In genomic region chrX:96455149-96455548, GRCm38 (mm10) we compare ENCODE assay signal across 8 mouse cellular contexts. TPM values are rescaled to one million over a fixed set of nuclear protein-coding genes. Genes with fewer than 3 reads are reported as not detected.
DNase-seq lines count a peak whose midpoint lies in the region; ATAC-seq lines count a peak whose summit lies in the region.

TSS of gene Heph (plus strand) at chrX:96455359.

- DNase-seq in heart, adult 11 months: no peak
- peak; percentile 40 for DNase-seq in fat pad, adult 2 months (ENCODE audit: extremely low read depth, low read depth, low spot score)
- DNase-seq in thymus, postnatal 25 days: no peak
- DNase-seq in cerebellum, postnatal 25 days: no peak
- no peak for DNase-seq in left cerebral cortex, postnatal 4 days

- H3K4me3 ChIP-seq in heart, embryonic 12.5 days: peak within 1 kb of the TSS; percentile 44
- H3K4me3 ChIP-seq in kidney, embryonic 16.5 days (ENCODE audit: low read length): peak within 1 kb of the TSS; percentile 50
- H3K4me3 ChIP-seq in midbrain, embryonic 16.5 days (ENCODE audit: low read depth, low read length): 0 out of 2 replicates have a peak within 1 kb of the TSS, but pooled peaks have one; percentile 4

- no peak for ATAC-seq in heart, embryonic 12.5 days (ENCODE audit: insufficient number of reproducible peaks, low FRiP score)
- ATAC-seq in kidney, embryonic 16.5 days (ENCODE audit: low FRiP score, low TSS enrichment): peak; percentile 57; the same call in 1 of the 2 replicates
- ATAC-seq in midbrain, embryonic 16.5 days: no peak

- no peaks in the 10 kb centered on the region for H3K27me3 ChIP-seq in heart, embryonic 12.5 days (replicated peaks)
- H3K27me3 ChIP-seq in kidney, embryonic 16.5 days (ENCODE audit: insufficient read depth, low read length): no peaks in the 10 kb centered on the region
- no peaks in the 10 kb centered on the region for H3K27me3 ChIP-seq in midbrain, embryonic 16.5 days (ENCODE audit: control insufficient read depth, insufficient read depth, low read depth, low read length)

- H3K9me3 ChIP-seq in heart, embryonic 12.5 days (replicated peaks): no peaks in the 10 kb centered on the region
- H3K9me3 ChIP-seq in kidney, embryonic 16.5 days (ENCODE audit: low read length): no peaks in the 10 kb centered on the region
- H3K9me3 ChIP-seq in midbrain, embryonic 16.5 days (replicated peaks; ENCODE audit: control insufficient read depth, low read length, poor library complexity, severe bottlenecking): no peaks in the 10 kb centered on the region

- intact Hi-C loops in left cerebral cortex, postnatal 4 days (cut with DNase I): no loop called here

- no peak within 1 kb of the TSS for H3K9ac ChIP-seq in heart, embryonic 12.5 days
- H3K9ac ChIP-seq in kidney, embryonic 16.5 days (replicated peaks; ENCODE audit: low read length): peak within 1 kb of the TSS; percentile 65
- no peak within 1 kb of the TSS for H3K9ac ChIP-seq in midbrain, embryonic 16.5 days (ENCODE audit: low read depth, low read length)

- no peaks in the 10 kb centered on the region for H3K36me3 ChIP-seq in heart, embryonic 12.5 days
- no peaks in the 10 kb centered on the region for H3K36me3 ChIP-seq in kidney, embryonic 16.5 days (ENCODE audit: insufficient read depth, low read length)
- H3K36me3 ChIP-seq in midbrain, embryonic 16.5 days (ENCODE audit: control insufficient read depth, insufficient read depth, low read length): no peaks in the 10 kb centered on the region

- H3K4me1 ChIP-seq in heart, embryonic 12.5 days (replicated peaks): no peaks in the 10 kb centered on the region
- H3K4me1 ChIP-seq in kidney, embryonic 16.5 days (ENCODE audit: insufficient read depth, low read length): no peaks in the 10 kb centered on the region; the same call in 1 of the 2 replicates
- no peaks in the 10 kb centered on the region for H3K4me1 ChIP-seq in midbrain, embryonic 16.5 days (ENCODE audit: control insufficient read depth, insufficient read depth, low read length)

- H3K27ac ChIP-seq in heart, embryonic 12.5 days (ENCODE audit: poor library complexity, severe bottlenecking): no peak within 1 kb of the TSS; the same call in 1 of the 2 replicates
- no peak within 1 kb of the TSS for H3K27ac ChIP-seq in kidney, embryonic 16.5 days (ENCODE audit: low read length)
- H3K27ac ChIP-seq in midbrain, embryonic 16.5 days (ENCODE audit: low read length): no peak within 1 kb of the TSS

- WGBS in heart, embryonic 12.5 days: 65% methylated on average over 2 of the region's 2 CpGs
- 39% methylated on average over 2 of the region's 2 CpGs for WGBS in kidney, embryonic 16.5 days
- WGBS in midbrain, embryonic 16.5 days: 66% methylated on average over 2 of the region's 2 CpGs

- peak within 1 kb of the TSS; percentile 60 for H3K4me2 ChIP-seq in heart, embryonic 12.5 days
- H3K4me2 ChIP-seq in kidney, embryonic 16.5 days (replicated peaks; ENCODE audit: low read depth, low read length): peak within 1 kb of the TSS; percentile 43
- peak within 1 kb of the TSS; percentile 10 for H3K4me2 ChIP-seq in midbrain, embryonic 16.5 days (ENCODE audit: low read length)

RNA-seq across cellular contexts. Expression of gene Heph, which starts in this region (rescaled TPM):
- polyA plus RNA-seq in heart, embryonic 12.5 days (2016; fragmentation: Nextera tagmentation; extraction: Ambion mirVana): 15.5 and 17.2 TPM in 2 replicates
- 28.0 and 30.9 TPM in 2 replicates for polyA plus RNA-seq in kidney, embryonic 16.5 days (2015; fragmentation: Nextera tagmentation; extraction: Ambion mirVana)
- 3.1 and 3.9 TPM in 2 replicates for polyA plus RNA-seq in midbrain, embryonic 16.5 days (2015; fragmentation: Nextera tagmentation; extraction: Ambion mirVana)
- 1 to 10 TPM; 2.5 to 2.7 TPM for total RNA-seq in left cerebral cortex, postnatal 4 days (2021)

Comparison
In these comparisons a context has a peak if more than half of its experiments do, and no peak if none do; other contexts are left out.
1. H3K4me2 ChIP-seq: peak in every context shown above with its lines; median percentile 60 in heart, embryonic 12.5 days; 43 in kidney, embryonic 16.5 days; 10 in midbrain, embryonic 16.5 days.